Comparison of ENCODE assay signal across 8 mouse cellular contexts in the genomic region with DNA sequence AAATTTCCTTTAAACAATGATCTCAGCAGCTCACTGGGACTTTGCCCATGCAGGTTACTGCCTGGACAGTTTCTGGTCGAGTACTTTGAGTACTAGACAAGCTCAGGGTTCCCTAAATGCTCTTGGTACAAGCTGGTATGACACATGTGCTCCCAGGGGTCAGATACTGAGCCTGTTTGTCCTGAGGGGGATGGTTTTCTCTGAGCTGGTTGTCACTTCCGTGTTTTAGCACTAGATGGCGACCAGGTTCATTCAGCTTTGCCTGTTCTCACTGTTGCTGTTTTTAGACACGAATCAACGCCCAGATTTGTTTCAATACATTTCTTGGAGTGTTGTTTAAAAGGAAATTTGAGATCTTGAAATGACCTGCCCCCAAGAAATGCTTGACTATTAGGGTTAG. TPM values are rescaled to one million over a fixed set of nuclear protein-coding genes. Genes with fewer than 3 reads are reported as not detected.
DNase-seq lines count a peak whose midpoint lies in the region; ATAC-seq and TF ChIP-seq lines count a peak whose summit lies in the region.

No protein-coding gene starts in this region.

- no peak for TF ChIP-seq EP300 in heart, postnatal 0 days (IDR thresholded peaks at IDR 0.05; ENCODE audit: low read depth)

- peak; percentile 78 for TF ChIP-seq CTCF in left cerebral cortex, adult 2 months (IDR thresholded peaks at IDR 0.05)
- TF ChIP-seq CTCF in heart, postnatal 0 days (IDR thresholded peaks at IDR 0.05; ENCODE audit: low read depth), result peak; percentile 71

- H3K9ac ChIP-seq in heart, postnatal 0 days (replicated peaks; ENCODE audit: low read depth, low read length), result no peak overlapping the region
- H3K9ac ChIP-seq in neural tube, embryonic 11.5 days (ENCODE audit: low read length), result no peak overlapping the region

- H3K4me3 ChIP-seq in left cerebral cortex, adult 2 months, result no peak overlapping the region
- no peak overlapping the region for H3K4me3 ChIP-seq in heart, postnatal 0 days (ENCODE audit: low read depth, low read length)
- no peak overlapping the region for H3K4me3 ChIP-seq in neural tube, embryonic 11.5 days (ENCODE audit: low read depth, low read length)

- peak; percentile 37 to 51 for DNase-seq in left cerebral cortex, adult 2 months (ENCODE audit: extremely low spot score in 1 of 2, low spot score in 2 of 2)
- DNase-seq in left cerebral cortex, adult 8-10 months (ENCODE audit: low spot score in 2 of 2), result no peak
- DNase-seq in NIH3T3 (ENCODE audit: low read depth), result peak; percentile 84
- peak; percentile 59 to 70 for DNase-seq in cerebellum, postnatal 14 days
- peak; percentile 75 for DNase-seq in heart, postnatal 0 days (ENCODE audit: low spot score)
- peak; percentile 49 to 72 for DNase-seq in left cerebral cortex, postnatal 25 days (ENCODE audit: low spot score in 2 of 2)
- peak; percentile 58 for DNase-seq in neural tube, embryonic 11.5 days (ENCODE audit: low spot score)

- peaks cover 7% of the 10 kb centered on the region for H3K4me1 ChIP-seq in heart, postnatal 0 days (ENCODE audit: control insufficient read depth, insufficient read depth)
- H3K4me1 ChIP-seq in neural tube, embryonic 11.5 days (ENCODE audit: control insufficient read depth, insufficient read depth, low read length), result 0 out of 2 replicates have a peak, but pooled peaks cover 2% of the 10 kb centered on the region

- H3K36me3 ChIP-seq in heart, postnatal 0 days (replicated peaks; ENCODE audit: control insufficient read depth, insufficient read depth, low read length), result no peaks in the 10 kb centered on the region
- no peaks in the 10 kb centered on the region for H3K36me3 ChIP-seq in neural tube, embryonic 11.5 days (ENCODE audit: control insufficient read depth, insufficient read depth, low read length)

- H3K27ac ChIP-seq in left cerebral cortex, adult 2 months, result peak overlapping the region; percentile 42; the same call in 1 of the 2 replicates
- H3K27ac ChIP-seq in heart, postnatal 0 days (ENCODE audit: low read depth), result no peak overlapping the region
- H3K27ac ChIP-seq in neural tube, embryonic 11.5 days (ENCODE audit: low read depth, low read length), result no peak overlapping the region

- ATAC-seq in heart, postnatal 0 days (ENCODE audit: insufficient read depth, low read depth), result no peak
- ATAC-seq in neural tube, embryonic 11.5 days (ENCODE audit: insufficient read depth, low FRiP score, low TSS enrichment), result no peak
- no peak for ATAC-seq in erythroblast, adult 5-6 weeks (replicated peaks; ENCODE audit: low FRiP score, poor library complexity, severe bottlenecking)

- intact Hi-C loops in left cerebral cortex, adult 2 months (cut with DNase I), result loop anchor here (5.0 kb wide), 1 partner anchor 698 kb away; no protein-coding TSS in a partner anchor
- intact Hi-C loops in left cerebral cortex, postnatal 25 days (cut with DNase I), result loop anchor here (5.0 kb wide), 2 partner anchors 538 to 683 kb away; a partner anchor contains a TSS

- 2% methylated on average over 5 of the region's 5 CpGs for WGBS in heart, postnatal 0 days
- 16% methylated on average over 5 of the region's 5 CpGs for WGBS in neural tube, embryonic 11.5 days

- H3K9me3 ChIP-seq in heart, postnatal 0 days (replicated peaks; ENCODE audit: control insufficient read depth, low read length), result no peaks in the 10 kb centered on the region
- no peaks in the 10 kb centered on the region for H3K9me3 ChIP-seq in neural tube, embryonic 11.5 days (ENCODE audit: control insufficient read depth, low read length)

- no peaks in the 10 kb centered on the region for H3K27me3 ChIP-seq in heart, postnatal 0 days (ENCODE audit: control insufficient read depth, insufficient read depth, low read length)
- H3K27me3 ChIP-seq in neural tube, embryonic 11.5 days (ENCODE audit: control insufficient read depth, insufficient read depth, low read length), result no peaks in the 10 kb centered on the region

- H3K4me2 ChIP-seq in heart, postnatal 0 days (ENCODE audit: low read depth, low read length), result no peak overlapping the region
- H3K4me2 ChIP-seq in neural tube, embryonic 11.5 days (ENCODE audit: low read depth), result no peak overlapping the region

RNA-seq across cellular contexts. Expression of a gene that starts 2.6 kb away (rescaled TPM):
- 10 to 100 TPM; 72.1 to 81.3 TPM for total RNA-seq in left cerebral cortex, adult 2 months (2021)
- total RNA-seq in left cerebral cortex, adult 8-10 months (2022), result 10 to 100 TPM; 66.4 to 77.2 (median 68.8) TPM
- 57.9 and 130 TPM in 2 replicates for total RNA-seq in heart, postnatal 0 days (2014; rRNA removed; ENCODE audit: low replicate concordance)
- polyA plus RNA-seq in heart, postnatal 0 days (2015; fragmentation: Nextera tagmentation; extraction: Ambion mirVana), result 132 and 133 TPM in 2 replicates
- total RNA-seq in left cerebral cortex, postnatal 25 days (2021), result 10 to 100 TPM; 63.4 to 63.6 TPM
- polyA plus RNA-seq in neural tube, embryonic 11.5 days (2014; fragmentation: Nextera tagmentation; extraction: Ambion mirVana), result 202 and 210 TPM in 2 replicates
- 37.9 and 80.3 TPM in 2 replicates for total RNA-seq in erythroblast, adult 5-6 weeks (2015; ENCODE audit: low replicate concordance)
- total RNA-seq in erythroblast, adult 5-6 weeks (2017; ENCODE audit: low replicate concordance), result 137 and 148 TPM in 2 replicates

Comparison
In these comparisons a context has a peak if more than half of its experiments do, and no peak if none do; other contexts are left out.
1. DNase-seq: peak in left cerebral cortex, adult 2 months (2 of 2), NIH3T3 (single experiment), cerebellum, postnatal 14 days (2 of 2), heart, postnatal 0 days (single experiment), left cerebral cortex, postnatal 25 days (2 of 2) and neural tube, embryonic 11.5 days (single experiment); none in left cerebral cortex, adult 8-10 months (0 of 2).